Mouse (Mus musculus) stomach, embryonic 15.5 days (tissue): ENCODE measurements around the gene Olfr474. TPM values are rescaled to one million over a fixed set of nuclear protein-coding genes. Genes with fewer than 3 reads are reported as not detected.
"Not testable (repeated sequence)": the region's sequence is repeated elsewhere in the genome, so short reads cannot be mapped to it uniquely, and the experiment has no call there.

Source experiments
- ATAC-seq: fragments of 200-750 bp; cut with Nextera tagmentation; 2 replicates; pipeline ENCODE4 v1.8.0; 2017; ENCODE audit warnings: low read depth, moderate number of reproducible peaks, moderate TSS enrichment; ENCODE audit not compliant: insufficient read depth, low FRiP score
- H3K27ac ChIP-seq: fragments of 300-500 bp; sonication (generic); 2 replicates; pipeline ENCODE4 v1.5.1; 2015; ENCODE audit warnings: mild to moderate bottlenecking, inconsistent platforms
- H3K27me3 ChIP-seq: fragments of 300-500 bp; sonication (generic); replicated peaks from 2 replicates; pipeline ENCODE4 v1.6.1; 2015; ENCODE audit warnings: inconsistent platforms
- H3K36me3 ChIP-seq: fragments of 300-500 bp; sonication (generic); 2 replicates; pipeline ENCODE4 v1.6.1; 2015; ENCODE audit warnings: inconsistent platforms
- H3K4me1 ChIP-seq: fragments of 300-500 bp; sonication (generic); 2 replicates; pipeline ENCODE4 v1.6.1; 2015; ENCODE audit warnings: inconsistent platforms
- H3K4me2 ChIP-seq: fragments of 300-500 bp; sonication (generic); 2 replicates; pipeline ENCODE4 v1.6.1; 2015; ENCODE audit warnings: mild to moderate bottlenecking, inconsistent platforms
- H3K4me3 ChIP-seq: fragments of 300-500 bp; sonication (generic); replicated peaks from 2 replicates; pipeline ENCODE4 v1.5.1; 2015; ENCODE audit warnings: inconsistent platforms
- H3K9ac ChIP-seq: fragments of 300-500 bp; sonication (generic); 2 replicates; pipeline ENCODE4 v1.6.1; 2015; ENCODE audit warnings: inconsistent platforms
- H3K9me3 ChIP-seq: fragments of 300-500 bp; sonication (generic); 2 replicates; pipeline ENCODE4 v1.6.1; 2016; ENCODE audit warnings: inconsistent platforms
- WGBS: fragments of 180-500 bp; shearing (Covaris S2); methylation state at CpG from one replicate; pipeline ENCODE4 v1.1.7; 2015; 5-methylcytosine and 5-hydroxymethylcytosine counted together
- polyA plus RNA-seq: library from polyadenylated mRNA; unstranded; fragments of >200 nt; fragmentation: Nextera tagmentation; extraction: Ambion mirVana; gene quantifications from 2 replicates; pipeline ENCODE4 v1.2.1, GENCODE M21; 2015

Gene Olfr474
- not detected in 2 replicates for polyA plus RNA-seq

DNA sequence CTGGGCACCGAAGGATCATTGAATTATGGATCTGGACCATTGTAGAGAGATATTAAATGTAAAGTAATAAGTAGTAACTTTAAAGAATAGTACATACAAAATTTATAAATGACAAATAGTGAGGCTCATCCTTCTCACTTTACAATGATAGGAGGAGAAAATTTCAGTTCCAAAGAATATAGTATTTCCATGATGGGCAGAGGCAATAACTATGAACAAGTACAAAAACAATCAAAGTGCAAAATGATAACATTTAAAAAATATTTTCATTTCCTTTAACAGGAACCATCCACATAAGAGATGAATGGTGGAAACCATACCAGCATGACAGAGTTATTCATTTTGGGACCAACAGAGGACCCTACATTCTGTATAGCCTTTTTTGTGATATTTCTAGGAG is at the start of gene Olfr474:
Gene Olfr474 (plus strand): TSS at position 301 of the 400 bp plus-strand sequence.
- Histone ChIP-seq H3K4me2 (no peak within 1 kb of the TSS), H3K4me3 (no peak within 1 kb of the TSS), H3K9ac (no peak within 1 kb of the TSS), H3K27ac (no peak within 1 kb of the TSS), H3K36me3 (no peaks in the 10 kb centered on the region), H3K27me3 (no peaks in the 10 kb centered on the region), H3K4me1 (no peaks in the 10 kb centered on the region), H3K9me3 (no peaks in the 10 kb centered on the region)
- WGBS, result 88% methylated on average over 1 of the region's 1 CpGs
- no peak for ATAC-seq

DNA sequence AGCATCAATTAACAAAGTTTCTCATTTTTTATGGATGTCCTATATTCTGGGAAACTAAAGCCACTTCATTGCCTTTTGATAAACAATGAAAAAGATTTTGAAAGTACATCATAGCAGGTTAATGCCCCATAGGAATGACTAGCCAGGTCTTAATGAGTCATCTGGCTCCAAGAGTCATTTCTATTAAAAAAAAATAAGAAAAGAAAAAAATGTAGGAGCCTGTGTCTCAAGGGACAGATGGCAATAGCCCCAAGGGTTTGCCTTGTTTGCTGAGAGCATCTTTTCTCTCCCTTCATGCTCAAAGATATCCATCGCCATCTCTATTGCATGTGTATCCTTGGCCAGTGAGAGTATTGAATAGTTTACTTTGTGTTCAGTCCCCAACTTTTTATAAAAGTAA is 24.3 kb upstream of the Olfr474 start, which contains the start of gene Olfr473:
Gene Olfr473 (plus strand): TSS at position 301 of the 400 bp plus-strand sequence.
- no peak within 1 kb of the TSS for H3K9ac ChIP-seq
- H3K4me2 ChIP-seq, result no peak within 1 kb of the TSS
- H3K4me1 ChIP-seq, result no peaks in the 10 kb centered on the region
- no peaks in the 10 kb centered on the region for H3K9me3 ChIP-seq
- H3K27me3 ChIP-seq, result no peaks in the 10 kb centered on the region
- no peak within 1 kb of the TSS for H3K4me3 ChIP-seq
- WGBS, result 79% methylated on average over 1 of the region's 1 CpGs
- no peak within 1 kb of the TSS for H3K27ac ChIP-seq
- H3K36me3 ChIP-seq, result no peaks in the 10 kb centered on the region
- ATAC-seq, result no peak

DNA sequence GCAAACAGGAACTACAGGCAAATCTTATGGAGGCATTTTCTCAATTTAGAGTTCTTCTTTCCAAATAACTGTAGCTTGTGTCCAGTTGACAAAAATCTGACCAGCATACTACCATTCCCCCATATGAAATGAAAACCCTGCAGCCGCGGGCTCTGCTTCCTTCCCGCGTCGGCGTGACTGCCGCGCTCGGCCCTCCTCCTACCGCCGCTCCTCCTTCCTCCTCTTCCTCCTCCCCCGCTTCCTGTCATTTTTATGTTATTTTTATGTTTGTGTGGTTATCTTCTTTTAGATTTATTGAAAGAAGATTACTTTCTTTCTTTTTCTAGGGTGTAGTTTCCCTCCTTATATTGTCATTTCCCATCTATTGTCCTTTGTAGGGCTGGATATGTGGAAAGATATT is 1.9 kb upstream of the Olfr474 start:
- not testable (repeated sequence) for H3K9ac ChIP-seq, H3K36me3 ChIP-seq, H3K4me2 ChIP-seq, ATAC-seq, H3K27ac ChIP-seq, H3K4me3 ChIP-seq, H3K9me3 ChIP-seq, H3K27me3 ChIP-seq, H3K4me1 ChIP-seq
- WGBS, result 97% methylated on average over 12 of the region's 12 CpGs

DNA sequence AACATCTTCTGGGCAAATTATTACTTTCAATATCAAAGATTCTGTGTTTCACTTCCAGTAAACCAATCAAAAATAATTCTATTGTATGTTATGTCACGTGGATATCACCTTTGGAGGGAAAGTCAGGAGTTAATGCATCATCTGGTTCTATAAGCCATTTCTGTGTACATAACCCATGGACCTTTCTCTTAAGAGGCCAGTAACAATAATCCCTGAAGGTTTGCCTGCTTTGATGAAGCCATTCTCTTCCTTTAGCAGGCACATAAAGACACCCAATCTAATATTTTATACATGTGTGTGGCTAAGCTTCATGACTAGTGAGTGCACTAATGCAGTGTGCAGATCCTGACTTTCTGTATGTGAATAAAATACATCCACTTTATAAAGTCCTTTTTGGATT is 10.1 kb downstream of the Olfr474 start, which contains the start of gene Olfr476:
Gene Olfr476 (plus strand): TSS at position 301 of the 400 bp plus-strand sequence.
- Histone ChIP-seq H3K9ac (no peak within 1 kb of the TSS), H3K4me3 (no peak within 1 kb of the TSS), H3K27ac (no peak within 1 kb of the TSS), H3K4me1 (no peaks in the 10 kb centered on the region), H3K36me3 (no peaks in the 10 kb centered on the region), H3K27me3 (no peaks in the 10 kb centered on the region), H3K4me2 (no peak within 1 kb of the TSS), H3K9me3 (no peaks in the 10 kb centered on the region)
- 58% methylated on average over 1 of the region's 1 CpGs for WGBS
- ATAC-seq, result no peak

DNA sequence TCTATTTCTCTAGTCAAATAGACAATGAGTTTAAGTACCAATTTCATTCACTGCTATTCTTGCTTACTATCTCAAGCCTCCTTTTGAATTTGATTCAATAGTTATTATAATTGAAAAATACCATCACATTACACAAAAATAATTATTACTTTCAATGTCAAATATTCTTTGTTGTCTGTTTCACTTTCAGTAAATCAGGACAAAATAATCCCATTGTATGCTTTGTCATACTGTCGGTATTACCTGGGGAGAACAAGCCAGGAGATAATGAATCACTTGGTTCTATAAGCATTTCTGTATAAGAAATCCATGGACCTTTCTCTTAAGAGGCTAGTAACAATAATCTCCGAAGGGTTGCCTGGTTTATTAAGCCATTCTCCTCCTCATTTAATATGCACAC is 31.9 kb downstream of the Olfr474 start, which contains the start of gene Olfr477:
Gene Olfr477 (plus strand): TSS at position 301 of the 400 bp plus-strand sequence.
- H3K4me2 ChIP-seq, result no peak within 1 kb of the TSS
- no peak within 1 kb of the TSS for H3K27ac ChIP-seq
- H3K27me3 ChIP-seq, result no peaks in the 10 kb centered on the region
- 73% methylated on average over 2 of the region's 2 CpGs for WGBS
- H3K4me1 ChIP-seq, result no peaks in the 10 kb centered on the region
- no peaks in the 10 kb centered on the region for H3K36me3 ChIP-seq
- H3K9me3 ChIP-seq, result no peaks in the 10 kb centered on the region
- H3K9ac ChIP-seq, result no peak within 1 kb of the TSS
- no peak within 1 kb of the TSS for H3K4me3 ChIP-seq
- ATAC-seq, result no peak

Other genes starting within 250 kb of the Olfr474 start
- 0.18 and 0.34 TPM in 2 replicates for gene Cyb5r2, start 196.6 kb upstream of the Olfr474 start, polyA plus RNA-seq
- gene Ovch2, start 153.4 kb upstream of the Olfr474 start, polyA plus RNA-seq, result not detected in 2 replicates
- not detected in 2 replicates for gene Olfr467, start 142.4 kb upstream of the Olfr474 start, polyA plus RNA-seq
- not detected in 2 replicates for gene Olfr469, start 129.1 kb upstream of the Olfr474 start, polyA plus RNA-seq
- not detected in 2 replicates for gene Olfr470, start 107.2 kb upstream of the Olfr474 start, polyA plus RNA-seq
- gene Olfr472, start 56.7 kb upstream of the Olfr474 start, polyA plus RNA-seq, result 0.03 TPM in 1 of 2 replicates, not detected in the other
- not detected in 2 replicates for gene Olfr473, start 24.2 kb upstream of the Olfr474 start, polyA plus RNA-seq
- gene Olfr476, start 10.2 kb downstream of the Olfr474 start, polyA plus RNA-seq, result not detected in 2 replicates
- not detected in 2 replicates for gene Olfr477, start 32.0 kb downstream of the Olfr474 start, polyA plus RNA-seq
- not detected in 2 replicates for gene Olfr478, start 79.3 kb downstream of the Olfr474 start, polyA plus RNA-seq
- not detected in 2 replicates for gene Olfr479, start 96.0 kb downstream of the Olfr474 start, polyA plus RNA-seq
- gene Olfr480, start 112.7 kb downstream of the Olfr474 start, polyA plus RNA-seq, result not detected in 2 replicates
- gene Olfr481, start 125.2 kb downstream of the Olfr474 start, polyA plus RNA-seq, result not detected in 2 replicates
- gene Olfr482, start 142.9 kb downstream of the Olfr474 start, polyA plus RNA-seq, result 0.24 TPM in 1 of 2 replicates, not detected in the other
- not detected in 2 replicates for gene Olfr483, start 146.2 kb downstream of the Olfr474 start, polyA plus RNA-seq
- not detected in 2 replicates for gene Olfr484, start 172.8 kb downstream of the Olfr474 start, polyA plus RNA-seq
- not detected in 2 replicates for gene Olfr485, start 205.2 kb downstream of the Olfr474 start, polyA plus RNA-seq
- gene Olfr486, start 218.1 kb downstream of the Olfr474 start, polyA plus RNA-seq, result not detected in 2 replicates